Mouse (Mus musculus) embryonic fibroblast, embryonic 13.5 days (primary cell): ENCODE measurements at regions not wholly inside any gene's neighbourhood (a gene's known extent, or its start where the extent isn't known, plus 50 kb on each side); places are given as distances from the start of the nearest gene placed in this dataset.

Source experiments
- CTCF ChIP-seq: IDR thresholded peaks from 2 replicates; pipeline ENCODE4 v1.5.1; 2011; ENCODE audit warnings: mild to moderate bottlenecking, control low read depth, low read length, moderate library complexity, borderline replicate concordance; ENCODE audit not compliant: insufficient read depth
- POLR2A ChIP-seq: IDR thresholded peaks from 2 replicates; pipeline ENCODE4 v1.6.1; 2011; ENCODE audit warnings: low read depth, mild to moderate bottlenecking, control low read depth, low read length, moderate library complexity

- TF ChIP-seq CTCF (no peak), POLR2A (no peak)
Observed at GRCm38 (mm10) chr2:107201856-107202473, 88.5 kb upstream of the Kcna4 start.
